Mouse (Mus musculus) E14TG2a.4 (cell line): ENCODE measurements around the gene Mapk8ip1.

Source experiments
- CTCF ChIP-seq: conservative IDR thresholded peaks from 2 replicates; pipeline ENCODE4 v1.5.1; 2014; ENCODE audit warnings: low read length
- NANOG ChIP-seq: IDR thresholded peaks from 2 replicates; pipeline ENCODE4 v1.6.1; 2014; ENCODE audit warnings: borderline replicate concordance, low read length, mixed read lengths
- POU5F1 ChIP-seq: IDR thresholded peaks from 2 replicates; pipeline ENCODE4 v1.6.1; 2014; ENCODE audit warnings: low read length, borderline replicate concordance

- TF ChIP-seq CTCF (no peak), NANOG (no peak), POU5F1 (no peak)
These were observed 25.3 kb downstream of the Mapk8ip1 start for GRCm38 (mm10) chr2:92375788-92376187.
